Mouse (Mus musculus): Measurements from ENCODE around the gene Fbxw9.

- TF ChIP-seq CTCF (IDR thresholded peaks at IDR 0.05; ENCODE audit: control insufficient read depth, insufficient read depth, low read length) (no peak), POLR2A (IDR thresholded peaks at IDR 0.05; ENCODE audit: borderline replicate concordance, control insufficient read depth, low read depth, low read length) (no peak)
These were observed 24.6 kb upstream of the Fbxw9 start for GRCm38 (mm10) chr8:85035165-85035727.

All from bone marrow, adult 2 months (tissue).